Mouse (Mus musculus) right cerebral cortex, postnatal 10 days (tissue): ENCODE measurements around the gene Gata2.
A peak's percentile ranks its signal among the peaks of the same experiment; 100 is the strongest.

ENCODE experiments used
- DNase-seq, 2 experiments: peaks; one replicate each; pipeline ENCODE4 v3.0.0; 2021; ENCODE audit warnings: low spot score in 2 of 2

Gene Gata2

GRCm38 (mm10) chr6:88194978-88195325 lies 1.3 kb downstream of the Gata2 start:
- no peak for DNase-seq

DNA sequence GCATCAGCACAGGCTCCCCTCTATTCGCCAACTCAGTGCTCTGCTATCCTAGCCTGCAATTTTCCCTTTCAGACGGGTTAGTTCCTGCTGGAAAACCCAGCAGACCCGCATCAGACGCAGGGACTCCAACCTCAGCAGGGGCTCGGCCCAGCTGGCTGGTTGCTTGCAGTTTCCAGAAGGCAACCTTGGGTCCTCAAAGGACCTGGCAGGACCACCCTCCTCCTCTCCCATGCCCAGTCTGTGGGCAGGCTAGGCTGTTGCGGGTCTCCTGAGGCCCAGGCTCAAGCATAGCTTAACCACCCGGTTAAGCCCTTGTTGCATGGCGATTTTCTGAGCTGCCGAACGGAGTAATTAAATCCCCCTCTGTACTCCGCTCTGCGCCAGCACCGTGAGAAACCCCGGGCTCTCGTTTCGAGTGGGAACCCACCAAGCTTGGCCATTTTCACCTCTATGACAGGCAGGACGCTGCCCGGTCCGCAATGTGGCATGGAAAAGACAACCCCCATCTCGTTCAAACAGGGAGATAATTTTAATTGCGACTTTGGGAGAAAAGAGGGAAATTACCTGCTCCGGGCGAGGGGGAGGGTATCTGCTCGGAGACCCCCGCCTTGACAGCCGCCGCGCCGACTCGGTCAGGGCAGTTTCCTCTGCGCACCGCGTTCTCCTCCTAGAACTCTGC lies 2.5 kb downstream of the Gata2 start:
- no peak for DNase-seq

- no peak for DNase-seq
These were observed 3.1 kb downstream of the Gata2 start for GRCm38 (mm10) chr6:88196733-88197312.

DNA sequence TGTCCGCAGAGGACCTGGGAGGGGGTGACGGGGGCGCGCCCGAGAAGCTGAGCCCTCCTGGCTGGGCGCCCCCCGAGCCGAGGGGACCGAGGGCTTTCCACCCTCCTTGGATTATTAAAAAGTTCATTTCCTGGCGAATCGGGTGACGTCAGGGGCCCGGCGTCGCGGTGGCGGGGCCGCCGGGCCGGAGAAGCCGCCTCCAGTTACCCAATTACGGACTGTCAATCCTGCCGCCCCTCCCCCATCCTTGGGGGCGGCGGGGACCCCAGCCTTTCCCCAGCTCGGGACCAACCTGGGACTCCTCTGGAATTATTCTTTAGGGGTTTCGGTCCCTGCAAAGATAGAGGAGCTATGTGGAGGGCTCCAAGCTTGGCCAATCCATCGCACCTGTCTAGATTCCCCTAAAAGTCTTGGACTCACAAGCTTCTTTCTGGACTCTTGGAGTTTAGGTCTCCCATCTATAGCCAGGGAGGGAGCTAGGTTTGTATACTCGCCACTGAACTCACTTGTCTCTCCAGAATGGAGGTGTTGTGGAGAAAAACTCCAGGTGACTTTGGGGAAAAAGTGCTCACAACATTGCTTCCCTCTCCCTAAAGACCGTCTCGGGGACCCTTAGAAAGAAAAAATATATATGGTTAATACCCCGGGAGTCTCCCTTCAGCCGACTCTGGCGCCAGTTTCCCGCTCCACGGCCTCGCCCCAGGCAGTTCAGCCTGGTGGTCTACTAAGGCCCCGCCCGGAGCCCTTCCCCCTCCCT lies 3.8 kb downstream of the Gata2 start:
- no peak for DNase-seq

- DNase-seq = no peak
These were observed 4.6 kb downstream of the Gata2 start for GRCm38 (mm10) chr6:88198070-88198940.

- no peak for DNase-seq
These were observed 5.5 kb downstream of the Gata2 start for GRCm38 (mm10) chr6:88199001-88199717.

DNA sequence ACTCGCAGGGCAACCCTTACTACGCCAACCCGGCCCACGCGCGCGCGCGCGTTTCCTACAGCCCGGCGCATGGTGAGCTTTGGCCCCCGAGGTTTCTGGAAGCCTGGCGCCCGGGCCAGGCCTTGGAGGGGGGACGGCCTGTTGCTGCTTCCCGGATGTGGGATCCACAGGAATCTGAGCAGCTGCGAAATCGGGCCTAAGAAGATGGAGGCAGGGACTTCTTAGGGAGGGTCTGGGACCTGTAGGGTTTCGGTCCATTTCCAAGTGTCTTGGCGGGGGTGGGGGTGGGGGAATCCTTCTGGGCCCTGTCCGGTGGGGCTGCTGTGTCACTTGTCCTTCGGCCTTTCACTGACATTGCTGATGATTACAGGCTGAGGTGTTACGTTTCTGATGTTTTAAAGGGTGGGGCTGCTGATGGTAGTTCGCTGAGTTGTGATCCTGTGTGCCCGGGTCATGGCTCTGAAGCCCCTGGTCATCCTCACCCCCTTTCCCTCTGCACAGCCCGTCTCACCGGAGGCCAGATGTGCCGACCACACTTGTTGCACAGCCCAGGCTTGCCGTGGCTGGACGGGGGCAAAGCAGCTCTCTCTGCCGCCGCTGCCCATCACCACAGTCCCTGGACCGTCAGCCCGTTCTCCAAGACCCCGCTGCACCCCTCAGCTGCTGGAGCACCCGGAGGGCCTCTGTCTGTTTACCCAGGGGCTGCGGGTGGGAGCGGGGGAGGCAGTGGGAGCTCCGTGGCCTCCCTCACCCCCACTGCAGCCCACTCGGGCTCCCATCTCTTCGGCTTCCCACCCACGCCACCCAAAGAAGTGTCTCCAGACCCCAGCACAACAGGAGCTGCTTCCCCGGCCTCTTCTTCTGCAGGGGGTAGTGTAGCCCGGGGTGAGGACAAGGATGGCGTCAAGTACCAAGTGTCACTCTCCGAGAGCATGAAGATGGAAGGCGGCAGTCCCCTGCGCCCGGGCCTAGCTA lies 6.3 kb downstream of the Gata2 start:
- DNase-seq = peak in 1 of 2 experiments; percentile 20

- DNase-seq = no peak
These were observed 7.3 kb downstream of the Gata2 start for GRCm38 (mm10) chr6:88200693-88201609.

DNA sequence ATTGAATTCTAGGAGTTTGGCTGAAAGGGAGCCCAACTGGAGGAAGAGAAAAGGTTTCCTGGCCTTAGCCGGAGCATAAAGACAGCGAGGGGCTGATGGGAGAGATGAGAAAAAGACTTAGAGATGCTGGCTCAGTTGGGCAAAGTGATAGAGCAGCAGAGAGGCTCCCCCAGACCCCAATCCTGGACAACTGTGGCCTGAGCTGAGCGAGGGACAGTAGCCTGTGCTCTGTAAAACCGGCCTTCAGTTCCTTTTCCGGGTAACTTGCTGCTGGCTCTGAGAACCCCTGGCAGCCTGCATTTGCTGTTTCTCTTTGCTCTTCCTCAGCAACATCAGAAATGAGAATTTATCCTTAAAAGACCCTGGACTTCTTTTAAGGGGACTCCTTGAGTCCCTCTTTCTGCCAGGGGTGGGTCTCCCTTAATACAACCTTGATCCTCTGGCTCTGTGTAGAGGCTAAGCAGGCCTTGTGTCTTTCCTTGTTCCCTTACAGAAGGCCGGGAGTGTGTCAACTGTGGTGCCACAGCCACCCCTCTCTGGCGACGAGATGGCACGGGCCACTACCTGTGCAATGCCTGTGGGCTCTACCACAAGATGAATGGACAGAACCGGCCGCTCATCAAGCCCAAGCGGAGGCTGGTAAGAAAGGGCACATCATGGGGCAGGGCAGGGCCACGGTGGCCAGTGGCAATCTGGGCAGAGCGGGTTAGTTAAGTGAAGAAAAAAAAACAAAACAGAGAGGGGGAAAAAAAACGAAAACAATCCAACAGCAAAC lies 8.4 kb downstream of the Gata2 start:
- no peak for DNase-seq

DNA sequence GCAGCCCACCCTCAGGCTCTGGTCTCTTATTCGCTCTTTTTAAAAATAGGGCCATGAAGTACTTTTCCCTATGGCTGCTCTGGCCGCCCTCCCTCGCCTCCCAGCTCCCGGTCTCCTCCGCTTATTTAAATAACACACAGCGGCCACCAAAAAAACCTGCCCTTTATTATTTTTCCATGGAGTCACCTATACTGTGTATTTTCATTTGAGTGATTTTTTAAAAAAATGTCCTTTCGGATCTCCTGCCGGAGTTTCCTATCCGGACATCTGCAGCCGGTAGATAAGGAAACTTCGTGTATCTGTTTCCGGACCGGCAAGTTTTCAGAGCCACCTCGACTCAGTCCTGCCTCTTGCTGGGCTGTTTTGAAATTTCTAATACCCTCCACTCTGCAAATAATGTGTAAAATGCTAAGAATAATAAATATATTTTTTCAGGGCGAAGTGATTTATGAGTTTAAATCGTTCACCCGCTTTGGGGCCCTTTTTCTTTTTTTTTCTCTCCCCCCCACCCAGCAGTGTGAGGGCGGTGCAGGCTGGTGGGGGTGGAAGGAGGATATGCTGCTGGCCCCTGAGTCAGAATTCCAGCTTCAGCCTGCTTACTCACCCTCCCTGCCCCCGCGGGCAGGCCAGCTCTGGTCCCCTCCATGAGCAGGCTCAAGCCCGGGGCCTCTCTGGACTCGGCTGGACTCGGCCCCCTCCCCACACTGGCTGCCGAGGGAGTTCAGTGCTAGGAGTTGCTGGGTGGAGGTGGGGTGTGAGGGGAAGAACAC lies 9.4 kb downstream of the Gata2 start:
- no peak for DNase-seq

DNA sequence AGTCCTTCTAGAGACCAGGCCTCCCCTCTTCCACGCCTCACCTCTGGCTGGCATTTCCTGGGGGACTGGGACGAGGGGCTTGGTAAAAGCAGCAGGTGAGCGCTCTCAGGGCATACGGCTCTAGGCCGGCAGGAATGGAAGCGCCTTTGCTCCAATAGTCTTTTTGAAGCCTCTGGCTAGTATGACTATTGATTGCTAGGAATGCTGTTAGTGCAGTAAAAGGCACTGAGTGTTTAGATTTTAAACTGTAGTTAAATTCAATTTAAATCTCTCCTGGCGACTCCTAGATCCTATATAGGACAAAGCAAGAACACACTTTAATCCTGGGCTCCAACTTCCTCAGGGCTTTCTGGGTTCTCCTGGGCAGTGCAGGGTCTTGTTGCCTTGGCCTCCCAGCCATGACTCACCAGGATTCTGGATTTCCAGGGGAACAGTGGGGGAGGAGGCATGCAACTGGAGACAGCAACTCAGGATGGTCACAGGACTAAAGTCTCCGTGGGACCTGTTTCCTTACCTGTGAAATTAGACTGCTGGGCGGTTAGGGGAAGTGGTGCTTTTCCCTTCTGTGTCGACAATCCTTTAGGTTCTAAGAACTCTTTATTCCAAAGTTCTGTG lies 10.2 kb downstream of the Gata2 start:
- no peak for DNase-seq

DNA sequence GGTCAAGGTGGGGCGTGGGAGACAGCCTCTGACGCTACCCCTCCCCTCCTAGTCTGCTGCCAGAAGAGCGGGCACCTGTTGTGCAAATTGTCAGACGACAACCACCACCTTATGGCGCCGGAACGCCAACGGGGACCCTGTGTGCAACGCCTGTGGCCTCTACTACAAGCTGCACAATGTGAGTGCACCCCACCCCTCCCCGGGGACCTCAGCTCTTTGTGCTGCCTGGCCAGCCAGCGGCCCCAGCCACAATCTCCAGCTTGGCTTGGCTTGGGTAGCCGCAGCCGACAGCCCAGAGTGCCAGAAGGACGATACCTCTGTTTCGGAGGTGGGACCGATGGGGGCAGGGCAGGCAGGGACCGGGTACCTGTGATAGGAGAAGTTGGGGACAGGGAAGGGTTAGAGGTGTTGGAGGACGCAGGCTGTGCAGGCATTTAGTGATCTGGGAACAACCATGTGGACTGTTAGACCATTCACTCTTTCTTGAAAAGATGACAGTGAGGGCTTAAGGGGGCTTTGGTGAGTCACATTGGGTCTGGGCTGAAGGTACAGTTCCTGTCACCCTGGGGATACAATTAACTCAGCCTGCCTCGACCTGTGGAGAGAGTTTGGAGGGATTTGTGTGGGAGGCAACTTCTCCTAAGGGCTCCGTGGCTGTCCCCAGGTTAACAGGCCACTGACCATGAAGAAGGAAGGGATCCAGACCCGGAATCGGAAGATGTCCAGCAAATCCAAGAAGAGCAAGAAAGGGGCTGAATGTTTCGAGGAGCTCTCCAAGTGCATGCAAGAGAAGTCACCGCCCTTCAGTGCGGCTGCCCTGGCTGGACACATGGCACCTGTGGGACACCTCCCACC lies 11.1 kb downstream of the Gata2 start:
- no peak for DNase-seq

DNA sequence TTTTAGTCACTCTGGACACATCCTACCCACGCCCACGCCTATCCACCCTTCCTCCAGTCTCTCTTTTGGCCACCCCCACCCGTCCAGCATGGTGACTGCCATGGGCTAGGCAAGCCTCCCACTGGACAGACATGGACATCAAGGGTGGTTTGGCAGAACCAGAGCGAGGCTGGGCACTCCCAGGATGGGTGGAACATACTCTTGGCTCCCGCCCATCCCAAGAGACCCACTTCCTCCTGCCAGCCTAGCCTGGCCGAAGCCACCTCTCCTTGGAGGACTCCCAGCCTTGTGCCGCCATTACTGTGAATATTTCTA lies 11.7 kb downstream of the Gata2 start:
- no peak for DNase-seq

DNA sequence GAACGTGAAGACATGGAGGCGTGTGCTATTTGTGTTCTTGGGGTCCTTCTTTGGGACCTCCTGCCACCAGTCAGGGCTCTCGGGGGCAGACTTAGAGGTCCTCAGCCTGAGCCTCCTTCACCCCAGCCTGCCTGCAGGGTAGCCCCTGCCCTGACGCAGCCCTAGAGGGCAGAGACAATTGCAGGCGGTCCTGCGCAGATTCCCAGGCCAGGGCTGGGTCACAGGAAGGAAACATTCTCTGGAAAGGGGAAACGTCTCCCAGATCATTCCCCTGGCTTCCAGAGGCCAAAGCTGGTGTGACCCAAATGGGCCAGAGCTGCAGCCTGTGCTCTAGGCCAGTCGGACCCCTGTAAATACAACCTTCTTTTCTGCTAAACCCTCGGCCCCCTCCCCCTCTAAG lies 12.2 kb downstream of the Gata2 start:
- no peak for DNase-seq

- DNase-seq = no peak
These were observed 12.9 kb downstream of the Gata2 start for GRCm38 (mm10) chr6:88206566-88206965.

- DNase-seq = no peak
These were observed 13.8 kb downstream of the Gata2 start for GRCm38 (mm10) chr6:88207403-88208033.
